Mouse (Mus musculus) liver, adult (tissue): ENCODE data around the gene Pcgf1.

ENCODE experiments used
- GATA4 ChIP-seq: IDR thresholded peaks from 2 replicates; pipeline ENCODE4 v1.6.1; 2014; ENCODE audit warnings: mild to moderate bottlenecking, low read length; ENCODE audit not compliant: insufficient replicate concordance

Pcgf1 gene

DNA sequence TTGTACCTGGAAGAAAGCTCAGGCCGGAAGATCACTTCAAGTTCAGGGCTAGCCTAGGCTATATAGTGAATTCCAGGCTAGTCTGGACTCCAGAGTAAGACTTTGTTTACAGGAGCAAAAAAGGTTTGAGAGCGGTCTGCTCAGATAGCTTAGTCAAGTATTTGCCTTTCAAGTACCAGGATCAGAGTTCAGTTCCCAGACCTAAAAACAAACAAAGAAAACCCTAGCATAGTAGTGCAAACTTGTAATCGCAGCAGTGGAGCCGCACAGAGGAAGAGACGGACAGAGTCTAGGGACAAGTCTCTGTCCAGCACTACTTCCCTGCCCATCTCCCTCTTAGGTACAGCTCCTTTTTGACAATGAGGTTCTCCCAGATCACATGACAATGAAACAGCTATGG lies 2.5 kb downstream of the Pcgf1 start:
- TF ChIP-seq GATA4, result no peak

DNA sequence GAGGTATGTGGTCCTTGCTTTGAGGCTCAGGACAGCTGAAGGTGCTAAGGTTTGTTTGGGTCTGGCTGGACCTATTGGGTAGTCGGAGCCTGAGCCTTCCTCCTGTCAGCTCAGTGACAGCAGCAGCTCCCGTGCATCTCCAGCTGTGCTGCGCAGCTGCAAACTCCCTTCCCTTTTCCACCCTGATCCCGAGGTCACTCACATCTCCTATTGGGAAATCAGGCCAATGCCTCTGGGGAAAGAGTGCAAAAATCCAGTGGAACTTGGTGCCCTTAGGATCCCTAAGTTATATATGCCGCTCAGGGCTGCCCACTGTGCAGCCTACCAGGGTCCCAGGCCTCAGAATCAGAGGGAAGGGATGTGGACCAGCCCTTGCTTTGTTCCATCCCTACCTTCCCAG lies 5.8 kb downstream of the Pcgf1 start:
- TF ChIP-seq GATA4, result no peak

DNA sequence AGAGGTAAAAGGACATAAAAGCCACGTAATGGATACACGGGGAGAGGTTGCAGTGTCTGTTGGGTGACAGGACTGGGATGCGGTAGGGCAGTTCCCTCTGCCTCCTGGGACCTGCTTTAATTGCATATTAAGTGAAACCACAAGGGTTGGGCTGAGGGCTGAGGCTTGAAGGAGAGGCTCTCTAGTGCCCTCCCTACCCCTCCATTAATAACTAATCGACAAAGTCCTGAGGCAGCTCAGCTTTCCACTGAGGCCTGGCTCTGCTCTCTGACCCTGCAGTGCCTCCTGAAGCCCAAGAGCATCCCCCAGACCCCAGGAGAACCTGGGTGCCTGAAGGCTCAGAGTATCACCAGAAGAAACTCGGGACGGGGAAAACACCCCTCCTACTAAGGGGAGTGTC lies 6.8 kb downstream of the Pcgf1 start:
- no peak for TF ChIP-seq GATA4

DNA sequence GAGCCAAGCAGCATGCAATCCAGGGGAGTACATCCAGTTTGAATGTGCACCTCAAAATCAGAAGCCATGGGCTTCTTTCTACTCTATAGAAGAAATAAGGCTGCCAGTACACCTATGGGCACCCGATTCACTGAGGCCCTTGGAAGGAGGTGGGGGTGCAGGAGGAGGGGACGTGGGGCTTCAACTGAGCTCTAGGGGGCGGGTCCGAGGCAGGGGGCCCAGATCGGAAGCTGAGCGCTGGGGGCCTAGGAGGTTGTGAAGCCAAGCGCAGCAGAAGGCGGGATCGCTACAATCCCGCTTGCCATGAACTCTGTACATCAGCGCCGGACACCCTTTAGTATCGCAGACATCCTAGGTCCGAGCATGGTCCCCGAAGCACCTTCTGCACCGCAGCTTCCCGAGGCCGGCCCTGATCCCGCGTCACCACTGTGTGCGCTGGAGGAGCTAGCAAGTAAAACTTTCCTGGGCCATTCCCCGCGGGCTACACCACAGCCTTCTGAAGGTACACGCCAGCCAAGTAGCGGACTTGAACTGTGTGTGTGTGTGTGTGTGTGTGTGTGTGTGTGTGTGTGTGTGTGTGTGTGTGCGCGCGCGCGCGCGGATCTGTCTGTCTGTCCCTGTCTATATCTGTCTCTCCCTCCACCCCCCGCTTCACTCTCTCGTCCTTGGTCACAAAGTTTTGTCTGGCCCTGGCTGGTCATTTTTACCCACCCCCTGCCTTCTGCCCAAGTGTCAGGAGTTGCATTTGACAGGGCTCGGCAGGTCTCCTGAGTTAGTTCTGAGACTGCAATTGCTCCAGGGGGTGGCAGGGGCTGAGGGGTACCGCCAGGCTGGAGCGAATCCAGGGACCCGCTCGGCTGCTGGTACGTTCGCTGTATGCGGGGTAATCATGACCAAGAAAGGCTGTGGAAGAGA lies 8.7 kb downstream of the Pcgf1 start, which contains the start of gene Lbx2:
TSS of gene Lbx2 (plus strand) at position 247 of the 915 bp plus-strand sequence.
- TF ChIP-seq GATA4, result no peak

DNA sequence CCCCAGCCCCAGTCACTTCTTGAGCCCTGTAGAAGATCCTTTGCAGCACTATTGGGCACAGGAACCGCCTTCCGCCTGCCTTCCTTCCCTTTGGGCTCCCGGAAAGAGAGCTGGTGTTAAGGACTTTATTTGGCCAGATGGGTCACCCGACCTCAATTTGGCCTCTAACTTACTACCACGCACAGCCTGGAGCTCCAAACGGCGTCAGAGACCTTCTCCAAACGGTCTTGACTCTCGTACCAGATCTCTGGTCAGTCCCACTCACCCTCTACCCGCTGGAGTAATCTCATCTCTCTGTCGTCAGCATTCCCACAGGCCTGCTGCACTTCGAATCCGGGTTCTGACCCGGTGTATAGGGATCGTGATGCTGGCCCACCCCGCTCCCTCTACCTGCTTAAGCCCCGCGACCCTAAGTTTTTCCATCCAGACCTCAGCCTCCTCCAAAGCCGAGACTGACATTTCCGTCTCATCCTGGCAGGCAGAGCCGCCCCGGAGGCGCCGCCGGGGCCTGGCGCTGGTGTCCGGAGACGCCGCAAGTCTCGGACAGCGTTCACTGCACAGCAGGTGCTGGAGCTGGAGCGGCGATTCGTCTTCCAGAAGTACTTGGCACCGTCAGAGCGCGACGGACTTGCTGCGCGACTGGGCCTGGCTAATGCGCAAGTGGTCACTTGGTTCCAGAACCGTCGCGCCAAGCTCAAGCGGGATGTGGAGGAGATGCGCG lies 9.7 kb downstream of the Pcgf1 start:
- no peak for TF ChIP-seq GATA4

DNA sequence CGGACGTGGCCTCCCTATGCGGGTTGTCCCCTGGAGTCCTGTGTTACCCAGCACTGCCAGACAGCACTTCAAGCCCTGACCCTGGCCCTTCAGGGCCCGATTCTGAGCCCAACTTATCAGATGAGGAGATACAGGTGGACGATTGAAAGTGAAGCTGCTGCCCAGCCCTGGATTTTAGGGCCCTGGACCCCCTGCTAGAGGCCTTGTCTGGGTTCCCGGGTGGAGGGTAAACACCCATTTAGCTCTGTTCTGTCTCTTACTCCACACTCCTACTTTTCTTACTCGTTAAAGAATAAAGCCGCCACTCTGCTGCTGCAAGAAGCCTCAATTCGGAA lies 10.2 kb downstream of the Pcgf1 start:
- TF ChIP-seq GATA4, result no peak

DNA sequence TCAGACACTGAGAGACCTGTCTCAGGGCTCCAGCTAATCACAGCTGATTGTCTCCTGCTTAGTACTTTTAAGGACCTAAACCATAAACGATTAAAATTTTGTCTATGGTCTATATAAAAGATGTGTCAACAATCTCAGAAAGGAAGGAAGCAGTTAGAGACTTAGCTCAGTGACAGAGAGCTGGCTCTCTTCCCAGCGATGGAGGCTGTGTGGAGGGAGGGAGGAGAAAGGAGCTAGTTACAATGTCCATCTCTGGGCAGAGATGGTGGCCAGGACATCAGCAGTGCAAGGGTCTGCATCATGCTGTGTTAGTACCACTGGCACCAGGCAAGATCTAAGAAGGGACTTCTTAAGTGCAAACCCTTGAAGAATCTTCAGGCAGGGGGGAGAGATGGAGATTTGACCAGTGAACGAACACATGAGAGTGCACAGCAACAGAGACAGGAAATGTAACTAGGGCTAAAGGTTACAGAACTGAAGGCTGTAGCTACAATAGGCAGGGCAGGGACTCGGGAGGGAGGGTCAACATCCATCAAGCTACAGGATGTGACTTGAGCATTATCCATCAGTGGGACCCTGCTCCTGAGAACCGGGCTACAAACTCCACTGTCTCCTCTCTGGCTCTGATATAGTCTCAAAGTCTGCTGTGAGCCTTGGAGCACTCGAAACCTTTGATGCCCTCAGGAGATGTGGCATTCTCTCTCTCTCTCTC lies 14.9 kb downstream of the Pcgf1 start:
- no peak for TF ChIP-seq GATA4

DNA sequence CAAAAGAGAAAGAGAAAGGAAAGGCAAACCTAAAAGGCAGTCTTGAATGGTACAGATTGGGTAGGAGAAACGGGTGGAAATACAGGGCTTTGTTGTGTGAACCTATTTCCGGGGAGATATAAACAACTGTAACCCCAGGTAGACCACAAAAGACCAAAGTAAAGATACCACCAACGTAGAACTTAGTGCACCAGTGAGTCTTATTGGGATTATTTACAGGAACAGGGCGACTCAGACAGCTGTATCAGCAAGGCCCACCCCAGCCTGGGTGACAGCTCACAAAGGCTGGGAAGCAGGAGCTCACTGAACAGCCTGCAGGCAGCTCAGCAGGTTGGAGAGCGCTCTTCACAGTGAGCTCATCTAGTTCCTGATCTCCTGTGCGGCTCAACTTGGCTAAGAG lies 18.3 kb downstream of the Pcgf1 start:
- no peak for TF ChIP-seq GATA4

DNA sequence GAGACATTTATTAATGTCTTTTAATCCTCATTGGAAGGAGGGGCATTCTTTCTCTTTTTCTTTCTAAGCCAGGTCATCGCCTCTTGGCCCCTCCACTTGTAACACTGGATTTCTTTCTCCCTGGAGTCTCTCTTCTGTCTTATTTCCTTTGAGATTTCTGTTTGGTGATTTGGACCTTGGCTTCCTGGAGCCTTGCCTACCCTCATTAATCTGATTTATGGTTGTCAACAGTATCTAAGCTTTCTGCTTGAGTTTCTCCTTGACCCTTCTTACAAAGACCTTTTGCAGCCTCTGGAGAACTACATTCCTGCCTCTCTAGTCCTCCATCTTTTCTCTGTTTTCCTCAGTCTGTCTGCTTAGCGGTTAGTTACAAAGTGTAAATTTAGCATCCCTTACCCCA lies 20.7 kb downstream of the Pcgf1 start:
- no peak for TF ChIP-seq GATA4

DNA sequence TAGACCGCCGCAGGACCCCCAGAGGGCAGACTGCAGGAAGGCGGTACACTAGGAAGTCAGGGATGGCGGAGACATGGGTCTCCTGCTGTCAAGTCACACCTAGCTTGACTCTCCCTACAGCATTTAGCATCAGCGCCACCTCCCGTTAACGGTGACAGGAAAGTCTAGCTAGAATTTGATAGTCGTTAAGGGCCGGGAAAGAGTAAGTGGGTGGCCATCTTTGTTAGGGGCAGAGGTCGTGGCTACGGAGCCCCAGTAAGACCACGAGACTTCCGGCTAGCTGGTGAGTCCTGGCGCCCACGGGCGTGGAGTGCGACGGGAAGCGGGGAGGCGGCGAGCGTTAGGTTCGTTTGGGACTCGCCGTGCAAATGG lies 23.6 kb downstream of the Pcgf1 start, which contains the start of the genes Ccdc142 and Gm42688:
TSS of gene Ccdc142 (plus strand) at position 286 of the 372 bp plus-strand sequence.
TSS of gene Gm42688 (plus strand) at position 302 of the 372 bp plus-strand sequence.
- TF ChIP-seq GATA4, result no peak; the same call in 1 of the 2 replicates

DNA sequence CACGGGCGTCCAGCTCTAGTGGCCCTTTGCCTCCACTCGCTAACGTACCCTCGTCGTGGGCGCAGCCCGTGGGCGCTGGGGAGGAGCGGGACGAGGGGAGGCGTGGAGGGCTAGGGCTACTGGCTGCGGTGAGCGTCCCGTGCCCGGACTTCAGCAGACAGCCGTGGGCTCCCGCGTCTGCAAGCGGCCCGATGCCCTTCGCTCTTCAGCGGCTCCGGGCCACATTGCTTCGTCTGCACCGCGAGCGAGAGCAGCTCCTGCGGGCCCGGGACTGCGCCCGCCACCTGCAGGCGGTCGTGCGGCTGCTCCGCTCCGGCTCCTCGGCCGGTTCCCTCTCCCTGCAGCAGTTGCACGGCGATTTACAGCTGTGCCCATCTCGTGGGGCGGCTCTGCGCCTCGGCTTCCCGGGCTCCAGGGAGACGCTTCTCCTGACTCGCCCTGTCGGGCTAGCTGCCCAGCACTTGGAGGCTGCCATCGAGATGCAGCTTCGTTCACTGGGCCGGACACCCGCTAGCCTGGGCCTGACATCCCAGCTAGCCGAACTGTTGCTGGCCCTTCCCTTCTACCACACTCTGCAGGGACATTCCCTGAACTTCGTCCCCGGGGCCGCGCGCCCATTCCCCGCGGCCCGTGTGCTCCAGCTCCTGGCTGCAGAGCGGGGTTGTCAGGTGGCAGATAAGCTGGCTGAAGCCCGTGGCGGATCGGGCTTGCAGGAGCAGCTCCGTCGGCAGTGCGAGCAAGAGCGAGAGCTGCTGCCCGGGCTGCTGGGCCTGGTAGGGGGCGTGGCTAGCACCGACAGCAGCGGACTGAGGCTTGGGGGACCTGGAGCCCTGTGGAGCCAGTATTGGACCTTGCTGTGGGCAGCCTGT lies 24.3 kb downstream of the Pcgf1 start:
- no peak; the same call in 1 of the 2 replicates for TF ChIP-seq GATA4

DNA sequence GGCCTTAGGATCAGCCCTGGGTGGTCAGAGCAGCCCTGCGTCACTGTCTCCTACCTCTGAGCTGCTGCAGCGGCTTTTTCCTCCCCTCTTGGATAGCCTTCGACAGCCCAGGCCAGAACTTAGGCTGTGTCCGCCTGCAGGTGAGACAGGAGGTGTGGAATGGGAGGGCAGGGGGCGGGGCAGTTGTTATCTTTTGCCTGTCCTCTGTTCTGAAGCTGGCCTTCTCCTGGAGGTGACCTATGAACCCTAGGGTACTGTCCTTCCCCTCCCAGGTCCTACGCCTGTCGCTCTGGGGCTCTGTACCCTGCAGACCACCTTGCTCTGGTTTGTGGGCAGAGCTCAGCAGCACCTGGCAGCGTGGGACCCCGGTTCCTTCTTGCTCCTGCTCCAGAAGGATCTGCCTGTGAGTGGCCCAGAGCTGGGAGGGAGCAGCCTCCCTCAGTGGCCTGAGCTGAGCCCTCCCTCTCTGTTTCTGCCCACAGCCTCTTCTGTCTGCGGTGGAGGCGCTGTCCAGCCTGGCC lies 25.5 kb downstream of the Pcgf1 start:
- peak; percentile 72; the same call in 1 of the 2 replicates for TF ChIP-seq GATA4

DNA sequence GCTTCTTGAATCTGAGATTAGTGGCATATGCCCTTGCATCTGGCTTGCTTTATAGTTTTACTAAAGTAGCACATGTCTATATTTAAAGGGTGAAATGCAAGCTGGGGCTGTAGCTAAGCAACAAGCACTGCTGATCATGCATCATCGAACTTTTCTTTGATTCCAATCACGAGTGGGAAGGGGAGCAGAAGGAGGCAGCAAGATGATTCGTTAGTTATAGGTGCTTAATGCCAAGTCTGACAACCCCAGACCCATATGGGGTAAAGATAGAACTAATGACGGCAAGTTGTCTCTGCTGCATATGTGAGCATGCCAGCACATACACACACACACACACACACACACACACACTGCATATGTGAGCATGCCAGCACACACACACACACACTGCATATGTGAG lies 26.5 kb downstream of the Pcgf1 start:
- TF ChIP-seq GATA4, result no peak

DNA sequence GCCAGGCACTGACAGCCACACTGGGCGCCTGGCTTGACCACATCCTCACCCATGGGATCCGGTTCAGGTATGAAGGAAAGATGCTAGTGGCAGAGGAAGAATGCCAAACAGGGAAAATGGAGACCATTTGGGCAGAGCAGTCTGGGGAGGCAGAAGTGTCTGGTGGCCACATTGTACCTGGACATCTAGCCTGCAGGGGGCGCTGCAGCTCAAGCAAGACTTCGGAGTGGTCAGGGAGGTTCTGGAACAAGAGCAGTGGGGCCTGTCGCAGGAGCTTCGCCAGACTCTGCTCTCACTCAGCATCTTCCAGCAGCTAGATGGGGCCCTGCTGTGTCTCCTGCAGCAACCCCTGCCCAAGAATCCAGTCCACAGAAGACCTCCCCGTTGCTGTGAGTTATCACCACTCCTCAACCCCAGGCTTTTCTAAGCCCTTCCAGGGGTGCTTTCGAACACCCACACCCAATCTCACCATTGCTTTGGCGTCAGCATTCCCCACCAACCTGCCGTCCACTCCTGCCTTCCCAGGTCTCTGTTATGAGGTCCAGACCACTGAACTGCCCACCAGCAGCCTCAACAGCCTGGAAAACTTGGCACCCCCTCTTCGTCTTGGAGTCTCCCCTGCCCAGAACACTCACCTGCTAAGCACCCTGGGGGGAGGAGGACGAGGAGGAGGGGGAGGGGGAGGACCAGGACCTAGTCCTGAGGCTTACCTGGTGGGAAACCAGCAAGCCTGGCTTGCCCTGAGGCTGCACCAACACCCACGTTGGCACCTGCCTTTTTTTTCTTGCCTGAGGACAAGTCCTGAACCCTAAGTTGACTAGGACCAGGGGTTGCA lies 30.1 kb downstream of the Pcgf1 start:
- no peak for TF ChIP-seq GATA4
